Mouse (Mus musculus) retina, postnatal 1 day (tissue): ENCODE results near the gene Zmiz1.

Experiments used
- DNase-seq: peaks from one replicate; pipeline ENCODE4 v3.0.0-alpha.2; 2012

Zmiz1 gene

DNA sequence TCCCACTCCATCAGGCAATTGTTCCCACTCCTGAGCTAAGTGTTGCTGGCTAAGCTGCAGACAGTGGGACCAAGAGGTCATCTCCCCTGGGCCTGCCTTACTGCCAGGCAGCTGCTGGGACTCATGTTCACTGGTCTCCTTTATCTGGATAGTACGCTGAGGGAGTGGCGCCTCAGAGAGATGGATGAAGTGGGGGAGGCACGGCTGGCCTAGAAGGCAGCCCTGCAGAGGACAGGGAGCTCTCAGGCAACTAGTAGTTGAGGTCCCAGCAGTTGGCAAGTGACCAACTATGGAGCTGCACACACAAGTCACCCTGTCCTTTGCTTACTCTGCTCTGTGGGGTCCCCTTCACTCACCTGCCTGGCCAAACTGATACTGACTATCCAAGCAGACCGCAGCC is 251.1 kb downstream of the Zmiz1 start:
- DNase-seq: no peak

DNA sequence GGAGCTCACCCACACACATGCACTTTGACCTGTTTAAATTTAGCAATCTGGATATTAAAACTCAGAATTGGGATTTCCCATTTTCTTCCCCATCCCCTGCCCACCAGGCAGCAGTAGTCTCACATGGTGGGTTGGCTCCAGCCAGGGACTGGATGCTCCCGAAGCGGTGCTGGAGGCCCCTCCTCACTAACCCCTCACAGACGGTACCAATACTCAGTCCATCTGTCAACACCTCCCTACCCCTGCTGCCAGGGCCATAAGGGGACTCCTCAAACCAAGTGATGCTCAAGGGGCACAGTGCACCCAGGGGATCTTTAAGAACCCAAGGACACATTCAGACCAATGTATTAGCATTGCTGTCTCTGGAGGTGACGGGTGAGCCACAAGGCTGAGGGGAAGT is 251.7 kb downstream of the Zmiz1 start:
- no peak for DNase-seq

DNA sequence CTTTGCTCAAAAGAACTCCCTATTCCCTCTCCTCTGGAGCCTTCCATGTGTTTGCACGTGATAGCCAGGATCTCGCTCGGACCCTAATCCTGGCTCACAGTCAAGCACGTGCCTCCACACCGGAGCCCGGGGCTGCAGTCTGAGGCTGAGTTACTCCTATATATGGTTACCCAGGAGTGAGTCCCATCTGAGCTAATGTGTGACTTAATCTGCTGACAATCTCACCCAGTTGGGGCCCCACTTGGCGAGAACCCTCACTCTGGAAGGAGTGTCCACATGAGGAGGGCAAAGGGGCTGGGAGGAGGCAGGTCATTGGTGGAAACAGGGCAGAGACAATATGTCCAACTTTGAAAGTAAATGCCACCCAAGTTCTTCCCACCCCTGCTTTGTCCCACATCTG is 252.2 kb downstream of the Zmiz1 start:
- DNase-seq: peak; percentile 60

DNA sequence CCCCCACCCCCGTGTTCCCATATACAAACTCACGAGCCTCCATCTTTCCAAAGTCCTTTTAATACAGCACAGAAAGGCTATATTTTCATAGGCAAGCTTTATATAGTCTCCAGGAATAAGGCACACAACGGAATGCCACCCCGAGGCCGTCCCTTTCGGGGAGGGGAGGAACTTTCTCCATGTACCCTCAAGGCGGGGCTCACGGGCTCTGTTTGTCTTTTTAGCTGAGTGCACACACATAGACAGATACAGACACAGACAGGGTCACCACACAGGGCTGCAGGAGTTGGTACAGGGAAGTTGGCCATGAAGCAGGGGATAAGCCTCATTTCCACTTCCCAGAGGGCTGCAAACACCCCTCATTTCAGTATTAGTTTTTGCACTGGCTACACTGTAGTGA is 252.6 kb downstream of the Zmiz1 start:
- peak; percentile 65 for DNase-seq

DNA sequence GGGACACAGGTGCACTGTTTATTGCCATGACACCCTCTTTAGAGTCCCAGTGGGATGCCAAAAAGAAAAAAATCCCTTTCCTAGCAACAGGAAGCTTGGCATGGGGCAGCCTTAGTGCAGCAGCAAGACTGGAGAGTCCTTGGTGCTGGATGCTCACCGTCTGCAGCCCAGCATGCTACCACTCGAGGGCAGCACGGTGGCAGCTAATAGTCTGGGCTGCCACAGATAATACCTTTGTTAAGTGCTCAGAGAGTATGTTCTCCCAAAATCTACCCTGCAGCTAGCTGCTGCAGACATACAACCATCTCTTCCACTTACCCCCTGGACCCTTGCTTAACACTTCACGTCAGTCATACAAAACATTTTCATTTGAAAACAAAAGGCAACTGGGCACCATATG is 254.5 kb downstream of the Zmiz1 start:
- DNase-seq: peak; percentile 39
